Comparison of ENCODE assay signal across 8 mouse cellular contexts in genomic region chr8:88244298-88244697, GRCm38 (mm10). TPM values are rescaled to one million over a fixed set of nuclear protein-coding genes. Genes with fewer than 3 reads are reported as not detected.
DNase-seq lines count a peak whose midpoint lies in the region; ATAC-seq and TF ChIP-seq lines count a peak whose summit lies in the region.

No protein-coding gene starts in this region.

- no peaks in the 10 kb centered on the region for H3K9me3 ChIP-seq in forebrain, embryonic 14.5 days (replicated peaks; ENCODE audit: control insufficient read depth, low read length)
- H3K9me3 ChIP-seq in forebrain, embryonic 10.5 days = no peaks in the 10 kb centered on the region
- H3K9me3 ChIP-seq in lung, postnatal 0 days (ENCODE audit: low read length) = no peaks in the 10 kb centered on the region

- 72% methylated on average over 4 of the region's 4 CpGs for WGBS in forebrain, embryonic 14.5 days
- 83% methylated on average over 4 of the region's 4 CpGs for whole genome bisulfite sequencing in forebrain, embryonic 10.5 days
- WGBS in lung, postnatal 0 days = 81% methylated on average over 4 of the region's 4 CpGs

- H3K36me3 ChIP-seq in forebrain, embryonic 14.5 days (ENCODE audit: control insufficient read depth, insufficient read depth, low read length) = peaks cover 21% of the 10 kb centered on the region; the same call in 1 of the 2 replicates
- H3K36me3 ChIP-seq in forebrain, embryonic 10.5 days (replicated peaks) = peaks cover 50% of the 10 kb centered on the region
- 0 out of 2 replicates have a peak, but pooled peaks cover 4% of the 10 kb centered on the region for H3K36me3 ChIP-seq in lung, postnatal 0 days (ENCODE audit: insufficient read depth, low read length)

- H3K4me1 ChIP-seq in forebrain, embryonic 14.5 days (ENCODE audit: control insufficient read depth, insufficient read depth, low read length) = no peaks in the 10 kb centered on the region
- 0 out of 2 replicates have a peak, but pooled peaks cover 4% of the 10 kb centered on the region for H3K4me1 ChIP-seq in forebrain, embryonic 10.5 days
- no peaks in the 10 kb centered on the region for H3K4me1 ChIP-seq in lung, postnatal 0 days (ENCODE audit: insufficient read depth, low read depth, low read length)

- peak; percentile 90 for TF ChIP-seq CTCF in lung, postnatal 0 days (IDR thresholded peaks at IDR 0.05)

- H3K27me3 ChIP-seq in forebrain, embryonic 14.5 days (replicated peaks; ENCODE audit: control insufficient read depth, insufficient read depth, low read length) = no peaks in the 10 kb centered on the region
- H3K27me3 ChIP-seq in forebrain, embryonic 10.5 days (ENCODE audit: poor library complexity, severe bottlenecking) = no peaks in the 10 kb centered on the region
- H3K27me3 ChIP-seq in lung, postnatal 0 days (replicated peaks; ENCODE audit: insufficient read depth, low read length) = no peaks in the 10 kb centered on the region

- no peak for TF ChIP-seq EP300 in lung, postnatal 0 days (IDR thresholded peaks at IDR 0.05)

- DNase-seq in forebrain, embryonic 14.5 days (ENCODE audit: low spot score) = peak; percentile 59
- DNase-seq in forebrain, embryonic 10.5 days (ENCODE audit: extremely low spot score, low spot score) = no peak
- peak; percentile 47 to 63 for DNase-seq in CD8-positive naive resting alpha-beta T cell, adult 2 months (ENCODE audit: low read depth in 2 of 2, low spot score in 2 of 2)
- peak; percentile 37 for DNase-seq in c-Kit-positive CD71-positive TER-119-negative erythroid progenitor cells, embryonic 14.5 days (ENCODE audit: low read depth)
- DNase-seq in gastrocnemius, adult 8-10 months (ENCODE audit: low spot score in 2 of 2) = peak; percentile 30 to 32
- peak; percentile 71 for DNase-seq in kidney, postnatal 14 days
- DNase-seq in lung, postnatal 0 days (ENCODE audit: low spot score) = peak; percentile 63
- peak; percentile 38 for DNase-seq in skeletal muscle tissue, adult 2 months (ENCODE audit: low read depth, low spot score)

- no peak overlapping the region for H3K27ac ChIP-seq in forebrain, embryonic 14.5 days (ENCODE audit: low read depth, low read length)
- no peak overlapping the region for H3K27ac ChIP-seq in forebrain, embryonic 10.5 days
- no peak overlapping the region for H3K27ac ChIP-seq in lung, postnatal 0 days (ENCODE audit: low read length)

- H3K9ac ChIP-seq in forebrain, embryonic 14.5 days (ENCODE audit: low read length) = no peak overlapping the region
- H3K9ac ChIP-seq in lung, postnatal 0 days (replicated peaks; ENCODE audit: low read depth) = no peak overlapping the region

- H3K4me2 ChIP-seq in forebrain, embryonic 14.5 days (ENCODE audit: low read length) = no peak overlapping the region
- H3K4me2 ChIP-seq in lung, postnatal 0 days (replicated peaks; ENCODE audit: low read depth, low read length) = no peak overlapping the region

- no peak overlapping the region for H3K4me3 ChIP-seq in forebrain, embryonic 14.5 days (ENCODE audit: low read depth, low read length)
- H3K4me3 ChIP-seq in forebrain, embryonic 10.5 days = no peak overlapping the region
- no peak overlapping the region for H3K4me3 ChIP-seq in lung, postnatal 0 days (ENCODE audit: low read depth, low read length)

- peak; percentile 50; the same call in 1 of the 2 replicates for ATAC-seq in forebrain, embryonic 14.5 days
- ATAC-seq in lung, postnatal 0 days = peak; percentile 88

RNA-seq across cellular contexts. Expression of gene Adcy7, which starts 27.9 kb away (rescaled TPM):
- polyA plus RNA-seq in forebrain, embryonic 14.5 days (2014; fragmentation: Nextera tagmentation; extraction: Ambion mirVana) = 1.1 and 1.3 TPM in 2 replicates
- 3.1 and 4.0 TPM in 2 replicates for polyA plus RNA-seq in forebrain, embryonic 10.5 days (2016; fragmentation: Nextera tagmentation; extraction: Ambion mirVana)
- total RNA-seq in gastrocnemius, adult 8-10 months (2022) = 1 to 10 TPM; 1.2 to 2.8 (median 1.7) TPM
- polyA plus RNA-seq in lung, postnatal 0 days (2015; fragmentation: Nextera tagmentation; extraction: Ambion mirVana) = 16.5 and 17.6 TPM in 2 replicates

RNA-seq across cellular contexts. Expression of gene Tent4b, which starts 45.3 kb away (rescaled TPM):
- 9.6 and 10.5 TPM in 2 replicates for polyA plus RNA-seq in forebrain, embryonic 14.5 days (2014; fragmentation: Nextera tagmentation; extraction: Ambion mirVana)
- polyA plus RNA-seq in forebrain, embryonic 10.5 days (2016; fragmentation: Nextera tagmentation; extraction: Ambion mirVana) = 8.1 and 9.0 TPM in 2 replicates
- total RNA-seq in gastrocnemius, adult 8-10 months (2022) = 10 to 100 TPM; 12.1 to 16.0 (median 13.5) TPM
- 6.5 and 6.7 TPM in 2 replicates for polyA plus RNA-seq in lung, postnatal 0 days (2015; fragmentation: Nextera tagmentation; extraction: Ambion mirVana)
